ENCODE assay signal across 11 mouse cellular contexts in the genomic region with DNA sequence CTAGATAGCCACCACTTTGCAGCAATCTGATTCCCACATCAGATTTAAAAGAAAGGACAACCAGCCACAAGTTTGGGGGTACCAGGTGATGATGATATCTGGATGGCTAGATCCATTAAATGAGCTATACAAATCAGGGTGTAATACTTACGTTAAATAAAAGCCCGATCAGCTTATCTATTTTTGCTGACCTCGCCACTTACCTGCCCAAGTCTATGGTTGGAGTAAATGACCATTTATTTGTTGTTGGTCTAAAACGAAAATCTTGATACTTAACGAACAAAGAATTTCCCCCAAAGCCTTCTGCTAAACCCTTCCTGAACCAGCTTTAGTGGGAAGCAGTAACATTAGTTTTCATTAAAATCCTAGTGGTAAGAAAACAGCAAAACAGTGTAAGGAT. TPM values are rescaled to one million over a fixed set of nuclear protein-coding genes. Genes with fewer than 3 reads are reported as not detected.
DNase-seq lines count a peak whose midpoint lies in the region; ATAC-seq and TF ChIP-seq lines count a peak whose summit lies in the region.
"Had no signal": no experiment of that assay in that cellular context is flagged by ENCODE, and none has a peak within 500 bp of the region (broad histone marks: within the 10 kb centered on the region; RNA-seq: fewer than 3 reads in every experiment).

No protein-coding gene starts in this region.

- H3K4me2 ChIP-seq in limb, embryonic 12.5 days, result peak overlapping the region; percentile 86; the same call in 1 of the 2 replicates
- no peak overlapping the region for H3K4me2 ChIP-seq in forebrain, embryonic 11.5 days (ENCODE audit: low read depth, low read length, severe bottlenecking)
- no peak overlapping the region for H3K4me2 ChIP-seq in forebrain, embryonic 14.5 days (ENCODE audit: low read length)
- 0 out of 2 replicates have a peak overlapping the region, but pooled peaks have one; percentile 85 for H3K4me2 ChIP-seq in hindbrain, postnatal 0 days (ENCODE audit: low read depth, low read length)
- H3K4me2 ChIP-seq: liver, embryonic 12.5 days had no signal

- H3K4me1 ChIP-seq in limb, embryonic 12.5 days (replicated peaks), result peaks cover 52% of the 10 kb centered on the region
- H3K4me1 ChIP-seq in limb, embryonic 10.5 days, result peaks cover 47% of the 10 kb centered on the region
- peaks cover 13% of the 10 kb centered on the region; the same call in 1 of the 2 replicates for H3K4me1 ChIP-seq in forebrain, embryonic 11.5 days (replicated peaks; ENCODE audit: control insufficient read depth, insufficient read depth, low read length)
- H3K4me1 ChIP-seq in forebrain, embryonic 14.5 days (ENCODE audit: control insufficient read depth, insufficient read depth, low read length), result peaks cover 18% of the 10 kb centered on the region; the same call in 1 of the 2 replicates
- H3K4me1 ChIP-seq in hindbrain, postnatal 0 days (ENCODE audit: insufficient read depth, low read length), result no peaks in the 10 kb centered on the region
- H3K4me1 ChIP-seq: liver, embryonic 12.5 days had no signal

- H3K9ac ChIP-seq in limb, embryonic 12.5 days (replicated peaks), result no peak overlapping the region
- H3K9ac ChIP-seq in forebrain, embryonic 11.5 days (ENCODE audit: low read length), result no peak overlapping the region
- H3K9ac ChIP-seq in forebrain, embryonic 14.5 days (ENCODE audit: low read length), result no peak overlapping the region
- H3K9ac ChIP-seq in hindbrain, postnatal 0 days (replicated peaks; ENCODE audit: low read length), result no peak overlapping the region
- H3K9ac ChIP-seq: embryonic facial prominence, embryonic 12.5 days; liver, embryonic 12.5 days had no signal

- peak overlapping the region; percentile 84 for H3K27ac ChIP-seq in limb, embryonic 12.5 days
- H3K27ac ChIP-seq in limb, embryonic 10.5 days, result no peak overlapping the region
- peak overlapping the region; percentile 65; the same call in 1 of the 2 replicates for H3K27ac ChIP-seq in forebrain, embryonic 11.5 days (ENCODE audit: low read depth, low read length)
- H3K27ac ChIP-seq in forebrain, embryonic 14.5 days (ENCODE audit: low read depth, low read length), result peak overlapping the region; percentile 61
- H3K27ac ChIP-seq in hindbrain, postnatal 0 days, result no peak overlapping the region
- H3K27ac ChIP-seq: embryonic facial prominence, embryonic 12.5 days; liver, embryonic 12.5 days had no signal

- H3K9me3 ChIP-seq in limb, embryonic 12.5 days, result no peaks in the 10 kb centered on the region
- H3K9me3 ChIP-seq in limb, embryonic 10.5 days (replicated peaks), result no peaks in the 10 kb centered on the region
- no peaks in the 10 kb centered on the region for H3K9me3 ChIP-seq in forebrain, embryonic 11.5 days (ENCODE audit: control insufficient read depth, low read length)
- no peaks in the 10 kb centered on the region for H3K9me3 ChIP-seq in forebrain, embryonic 14.5 days (replicated peaks; ENCODE audit: control insufficient read depth, low read length)
- no peaks in the 10 kb centered on the region for H3K9me3 ChIP-seq in hindbrain, postnatal 0 days (ENCODE audit: low read length)
- H3K9me3 ChIP-seq: embryonic facial prominence, embryonic 12.5 days; liver, embryonic 12.5 days had no signal

- no peaks in the 10 kb centered on the region for H3K36me3 ChIP-seq in limb, embryonic 12.5 days
- no peaks in the 10 kb centered on the region for H3K36me3 ChIP-seq in limb, embryonic 10.5 days
- no peaks in the 10 kb centered on the region for H3K36me3 ChIP-seq in forebrain, embryonic 11.5 days (ENCODE audit: control insufficient read depth, insufficient read depth, low read length)
- no peaks in the 10 kb centered on the region for H3K36me3 ChIP-seq in forebrain, embryonic 14.5 days (ENCODE audit: control insufficient read depth, insufficient read depth, low read length)
- H3K36me3 ChIP-seq in hindbrain, postnatal 0 days (ENCODE audit: insufficient read depth, low read length), result no peaks in the 10 kb centered on the region
- H3K36me3 ChIP-seq: embryonic facial prominence, embryonic 12.5 days; liver, embryonic 12.5 days had no signal

- WGBS in limb, embryonic 12.5 days, result 79% methylated on average over 5 of the region's 5 CpGs
- 83% methylated on average over 5 of the region's 5 CpGs for WGBS in limb, embryonic 10.5 days
- WGBS in forebrain, embryonic 11.5 days, result 75% methylated on average over 5 of the region's 5 CpGs
- WGBS in forebrain, embryonic 14.5 days, result 69% methylated on average over 5 of the region's 5 CpGs
- WGBS in hindbrain, postnatal 0 days, result 70% methylated on average over 5 of the region's 5 CpGs

- no peak for TF ChIP-seq CTCF in hindbrain, postnatal 0 days (IDR thresholded peaks at IDR 0.05; ENCODE audit: low read depth)

- peaks cover 7% of the 10 kb centered on the region for H3K27me3 ChIP-seq in limb, embryonic 12.5 days
- peaks cover 39% of the 10 kb centered on the region for H3K27me3 ChIP-seq in limb, embryonic 10.5 days (ENCODE audit: low read depth, poor library complexity, severe bottlenecking)
- H3K27me3 ChIP-seq in forebrain, embryonic 11.5 days (ENCODE audit: control insufficient read depth, insufficient read depth, low read length), result peaks cover 23% of the 10 kb centered on the region
- H3K27me3 ChIP-seq in forebrain, embryonic 14.5 days (replicated peaks; ENCODE audit: control insufficient read depth, insufficient read depth, low read length), result peaks cover 13% of the 10 kb centered on the region; the same call in 1 of the 2 replicates
- H3K27me3 ChIP-seq in hindbrain, postnatal 0 days (ENCODE audit: insufficient read depth, low read length), result no peaks in the 10 kb centered on the region
- H3K27me3 ChIP-seq: CH12.LX had no signal

- DNase-seq in limb, embryonic 10.5 days (ENCODE audit: low spot score), result no peak
- DNase-seq in forebrain, embryonic 11.5 days (ENCODE audit: low spot score), result no peak
- DNase-seq in forebrain, embryonic 14.5 days (ENCODE audit: low spot score), result no peak
- no peak for DNase-seq in hindbrain, postnatal 0 days (ENCODE audit: low spot score)
- DNase-seq in kidney, adult 11 months, result no peak
- DNase-seq in cerebellum, postnatal 14 days, result no peak
- DNase-seq: cerebellum, adult 9-11 months had no signal

- H3K4me3 ChIP-seq in limb, embryonic 12.5 days (replicated peaks), result no peak overlapping the region
- H3K4me3 ChIP-seq in limb, embryonic 10.5 days, result no peak overlapping the region
- no peak overlapping the region for H3K4me3 ChIP-seq in forebrain, embryonic 11.5 days (ENCODE audit: low read depth, low read length)
- H3K4me3 ChIP-seq in forebrain, embryonic 14.5 days (ENCODE audit: low read depth, low read length), result no peak overlapping the region
- no peak overlapping the region for H3K4me3 ChIP-seq in hindbrain, postnatal 0 days (ENCODE audit: low read length)
- H3K4me3 ChIP-seq: embryonic facial prominence, embryonic 12.5 days; liver, embryonic 12.5 days had no signal

- ATAC-seq in limb, embryonic 12.5 days (ENCODE audit: insufficient number of reproducible peaks, insufficient read depth, low FRiP score, low TSS enrichment, low read depth), result no peak
- no peak for ATAC-seq in forebrain, embryonic 11.5 days (replicated peaks; ENCODE audit: low FRiP score)
- ATAC-seq in forebrain, embryonic 14.5 days, result no peak
- ATAC-seq in hindbrain, postnatal 0 days, result no peak
- ATAC-seq: liver, embryonic 12.5 days had no signal

RNA-seq across cellular contexts. Expression of a gene that starts 1.4 kb away (rescaled TPM):
- 6.7 and 7.1 TPM in 2 replicates for polyA plus RNA-seq in limb, embryonic 12.5 days (2016; fragmentation: Nextera tagmentation; extraction: Ambion mirVana)
- 1.6 and 2.6 TPM in 2 replicates for polyA plus RNA-seq in limb, embryonic 10.5 days (2016; fragmentation: Nextera tagmentation; extraction: Ambion mirVana)
- 4.4 and 5.0 TPM in 2 replicates for polyA plus RNA-seq in forebrain, embryonic 11.5 days (2014; fragmentation: Nextera tagmentation; extraction: Ambion mirVana)
- polyA plus RNA-seq in forebrain, embryonic 14.5 days (2014; fragmentation: Nextera tagmentation; extraction: Ambion mirVana), result 3.4 and 5.1 TPM in 2 replicates
- 10.0 TPM in 2 replicates for total RNA-seq in hindbrain, postnatal 0 days (2014; rRNA removed)
- 5.2 and 5.7 TPM in 2 replicates for polyA plus RNA-seq in hindbrain, postnatal 0 days (2015; fragmentation: Nextera tagmentation; extraction: Ambion mirVana)

Comparison
In these comparisons a context has a peak if more than half of its experiments do, and no peak if none do; other contexts are left out.
1. H3K27ac ChIP-seq: peak in limb, embryonic 12.5 days (single experiment), forebrain, embryonic 11.5 days (single experiment) and forebrain, embryonic 14.5 days (single experiment); none in limb, embryonic 10.5 days (single experiment) and hindbrain, postnatal 0 days (single experiment).
2. H3K4me2 ChIP-seq: peak in limb, embryonic 12.5 days (single experiment) and hindbrain, postnatal 0 days (single experiment); none in forebrain, embryonic 11.5 days (single experiment) and forebrain, embryonic 14.5 days (single experiment).